Mouse (Mus musculus): ENCODE data around the gene Cdca7l. TPM values are rescaled to one million over a fixed set of nuclear protein-coding genes. Genes with fewer than 3 reads are reported as not detected.

Gene Cdca7l
- polyA plus RNA-seq, 1 experiment from 2014 or later, result 6.7 TPM

DNA sequence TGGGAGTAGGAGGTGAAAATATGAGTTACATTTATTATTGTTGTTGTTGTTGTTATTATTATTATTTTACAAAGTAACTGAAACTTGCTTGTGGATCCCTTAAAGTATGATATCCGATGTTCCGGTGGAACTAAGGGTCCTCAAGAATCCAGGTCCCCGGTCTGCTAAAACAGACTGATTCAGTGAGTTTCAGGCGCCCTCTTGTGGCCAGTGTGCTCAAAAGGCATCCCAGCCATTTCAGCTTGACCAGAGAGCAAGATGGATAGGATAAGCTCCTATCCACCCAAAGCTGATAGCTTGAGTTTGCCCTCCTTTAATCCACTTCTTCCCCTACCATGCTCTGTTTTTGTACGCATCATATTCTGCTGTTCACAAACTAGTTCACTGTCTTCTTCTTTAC lies 35.0 kb upstream of the Cdca7l start:
- H3K9me3 ChIP-seq (ENCODE audit: low read length), result no peaks in the 10 kb centered on the region
- ATAC-seq, result no peak
- under 1% methylated on average over 5 of the region's 5 CpGs for WGBS

DNA sequence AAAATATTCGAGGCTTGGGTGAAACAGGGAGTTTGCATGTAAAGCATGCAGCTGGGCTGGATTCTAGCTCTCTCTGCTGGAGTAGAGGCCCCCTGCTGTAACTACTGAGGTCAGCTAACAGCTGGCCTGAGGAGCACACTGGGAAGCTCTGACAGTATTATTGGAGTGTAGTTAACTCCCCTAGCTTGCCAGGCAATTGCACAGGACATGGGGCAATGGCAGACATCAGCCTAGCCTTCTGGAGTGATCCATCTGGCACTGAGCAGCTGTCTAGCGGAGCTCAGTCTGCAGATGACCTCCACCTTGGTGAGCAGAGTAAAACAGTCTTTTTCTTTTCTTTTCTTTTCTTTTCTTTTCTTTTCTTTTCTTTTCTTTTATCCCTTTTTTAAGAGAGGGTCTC lies 33.9 kb upstream of the Cdca7l start:
- Histone ChIP-seq H3K27ac (ENCODE audit: low read length) (no peak overlapping the region), H3K36me3 (ENCODE audit: insufficient read depth, low read length) (no peaks in the 10 kb centered on the region), H3K9ac (replicated peaks; ENCODE audit: low read depth) (no peak overlapping the region), H3K4me1 (ENCODE audit: insufficient read depth, low read depth, low read length) (no peaks in the 10 kb centered on the region), H3K27me3 (replicated peaks; ENCODE audit: insufficient read depth, low read length) (no peaks in the 10 kb centered on the region), H3K9me3 (ENCODE audit: low read length) (no peaks in the 10 kb centered on the region), H3K4me3 (ENCODE audit: low read depth, low read length) (no peak overlapping the region), H3K4me2 (replicated peaks; ENCODE audit: low read depth, low read length) (no peak overlapping the region)
- ATAC-seq (0 out of 2 replicates have a peak, but pooled peaks have one; percentile 25), DNase-seq (ENCODE audit: low spot score) (no peak)
- 44% methylated on average over 2 of the region's 2 CpGs for WGBS
- no peak for TF ChIP-seq EP300 (IDR thresholded peaks at IDR 0.05)
- TF ChIP-seq CTCF (IDR thresholded peaks at IDR 0.05), result no peak

More for the DNA sequence above, 35.0 kb upstream of the Cdca7l start:
- Histone ChIP-seq H3K27me3 (replicated peaks; ENCODE audit: insufficient read depth, low read length) (no peaks in the 10 kb centered on the region), H3K4me1 (ENCODE audit: insufficient read depth, low read depth, low read length) (no peaks in the 10 kb centered on the region), H3K27ac (ENCODE audit: low read length) (no peak overlapping the region), H3K4me2 (replicated peaks; ENCODE audit: low read depth, low read length) (no peak overlapping the region), H3K9ac (replicated peaks; ENCODE audit: low read depth) (no peak overlapping the region), H3K36me3 (ENCODE audit: insufficient read depth, low read length) (no peaks in the 10 kb centered on the region), H3K4me3 (ENCODE audit: low read depth, low read length) (no peak overlapping the region)
- peak; percentile 81 for DNase-seq (ENCODE audit: low spot score)
- TF ChIP-seq CTCF (IDR thresholded peaks at IDR 0.05), result peak; percentile 94
- no peak for TF ChIP-seq EP300 (IDR thresholded peaks at IDR 0.05)

DNA sequence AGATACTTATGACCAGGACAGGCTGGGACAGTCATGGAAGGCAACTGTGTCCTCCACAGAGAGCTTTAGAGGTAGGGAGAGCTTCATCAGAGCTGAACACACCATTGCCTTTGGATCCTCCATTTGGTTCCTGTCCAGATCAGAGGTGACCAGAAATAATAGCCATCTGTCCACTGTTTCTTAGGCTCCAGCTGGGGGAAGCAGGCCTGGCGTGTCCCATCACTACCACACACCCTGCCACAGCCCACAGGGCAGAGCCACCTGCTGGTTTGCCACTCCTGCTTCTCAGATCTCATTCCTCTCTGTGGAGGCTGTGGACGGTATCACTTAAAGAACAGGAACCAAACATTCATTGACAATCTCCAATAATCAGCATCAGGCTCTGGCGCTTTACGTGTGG lies 32.9 kb upstream of the Cdca7l start:
- Histone ChIP-seq H3K27ac (ENCODE audit: low read length) (no peak overlapping the region), H3K36me3 (ENCODE audit: insufficient read depth, low read length) (no peaks in the 10 kb centered on the region), H3K9ac (replicated peaks; ENCODE audit: low read depth) (no peak overlapping the region), H3K9me3 (ENCODE audit: low read length) (no peaks in the 10 kb centered on the region), H3K4me2 (replicated peaks; ENCODE audit: low read depth, low read length) (no peak overlapping the region), H3K27me3 (replicated peaks; ENCODE audit: insufficient read depth, low read length) (no peaks in the 10 kb centered on the region), H3K4me3 (ENCODE audit: low read depth, low read length) (no peak overlapping the region), H3K4me1 (ENCODE audit: insufficient read depth, low read depth, low read length) (no peaks in the 10 kb centered on the region)
- TF ChIP-seq EP300 (IDR thresholded peaks at IDR 0.05) (no peak), CTCF (IDR thresholded peaks at IDR 0.05) (no peak)
- DNase-seq (ENCODE audit: low spot score) (no peak), ATAC-seq (no peak)
- 94% methylated on average over 4 of the region's 4 CpGs for WGBS

DNA sequence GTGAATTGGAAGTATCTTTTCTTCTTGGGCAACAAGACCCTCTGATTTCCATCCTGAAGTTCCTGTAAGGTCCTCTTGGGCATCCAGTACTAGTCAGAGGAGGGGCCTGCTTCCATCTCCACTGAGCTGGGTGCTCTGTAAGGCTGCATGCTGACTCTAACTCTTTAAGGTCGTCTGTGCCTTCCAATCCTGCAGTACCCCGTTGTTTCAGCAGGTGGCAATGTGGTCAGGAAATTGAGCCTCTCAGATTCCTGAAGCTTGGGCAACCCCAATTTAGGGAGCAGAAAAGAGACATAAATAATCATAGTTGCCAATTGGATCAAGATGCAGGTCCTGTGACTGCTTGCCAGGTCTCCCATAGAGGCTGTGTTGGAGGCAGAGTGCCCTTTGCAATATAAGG lies 31.5 kb upstream of the Cdca7l start:
- DNase-seq (ENCODE audit: low spot score) (peak; percentile 54), ATAC-seq (peak; percentile 54)
- 2% methylated on average over 2 of the region's 2 CpGs for WGBS
- TF ChIP-seq EP300 (IDR thresholded peaks at IDR 0.05) (no peak), CTCF (IDR thresholded peaks at IDR 0.05) (peak; percentile 82)
- Histone ChIP-seq H3K36me3 (ENCODE audit: insufficient read depth, low read length) (no peaks in the 10 kb centered on the region), H3K4me2 (replicated peaks; ENCODE audit: low read depth, low read length) (no peak overlapping the region), H3K9me3 (ENCODE audit: low read length) (no peaks in the 10 kb centered on the region), H3K4me1 (ENCODE audit: insufficient read depth, low read depth, low read length) (no peaks in the 10 kb centered on the region), H3K9ac (replicated peaks; ENCODE audit: low read depth) (no peak overlapping the region), H3K27ac (ENCODE audit: low read length) (no peak overlapping the region), H3K4me3 (ENCODE audit: low read depth, low read length) (no peak overlapping the region), H3K27me3 (replicated peaks; ENCODE audit: insufficient read depth, low read length) (no peaks in the 10 kb centered on the region)

DNA sequence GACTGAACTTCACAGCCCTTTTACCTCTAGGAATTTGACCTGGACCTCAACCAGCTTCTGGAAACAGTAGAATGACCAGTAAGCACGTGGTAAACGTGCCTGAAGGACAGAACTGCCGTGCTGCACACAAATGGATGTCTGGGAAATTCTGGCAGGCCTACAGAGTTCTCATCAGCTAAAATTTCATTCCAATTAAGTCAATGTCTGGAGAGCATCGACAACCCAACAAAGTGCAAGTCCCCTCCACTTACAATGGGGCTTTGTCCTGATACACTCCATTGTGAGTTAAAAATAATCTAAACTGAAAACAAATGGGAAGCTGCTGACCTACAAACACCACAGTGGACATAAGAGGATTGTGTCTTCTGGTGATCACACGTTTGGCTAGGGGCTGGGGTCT lies 27.2 kb upstream of the Cdca7l start:
- Histone ChIP-seq H3K4me2 (replicated peaks; ENCODE audit: low read depth, low read length) (no peak overlapping the region), H3K27me3 (replicated peaks; ENCODE audit: insufficient read depth, low read length) (no peaks in the 10 kb centered on the region), H3K36me3 (ENCODE audit: insufficient read depth, low read length) (no peaks in the 10 kb centered on the region), H3K9ac (replicated peaks; ENCODE audit: low read depth) (no peak overlapping the region), H3K27ac (ENCODE audit: low read length) (no peak overlapping the region), H3K9me3 (ENCODE audit: low read length) (no peaks in the 10 kb centered on the region), H3K4me3 (ENCODE audit: low read depth, low read length) (no peak overlapping the region), H3K4me1 (ENCODE audit: insufficient read depth, low read depth, low read length) (no peaks in the 10 kb centered on the region)
- ATAC-seq (no peak), DNase-seq (ENCODE audit: low spot score) (no peak)
- WGBS, result 45% methylated on average over 5 of the region's 5 CpGs
- TF ChIP-seq EP300 (IDR thresholded peaks at IDR 0.05) (no peak), CTCF (IDR thresholded peaks at IDR 0.05) (no peak)

DNA sequence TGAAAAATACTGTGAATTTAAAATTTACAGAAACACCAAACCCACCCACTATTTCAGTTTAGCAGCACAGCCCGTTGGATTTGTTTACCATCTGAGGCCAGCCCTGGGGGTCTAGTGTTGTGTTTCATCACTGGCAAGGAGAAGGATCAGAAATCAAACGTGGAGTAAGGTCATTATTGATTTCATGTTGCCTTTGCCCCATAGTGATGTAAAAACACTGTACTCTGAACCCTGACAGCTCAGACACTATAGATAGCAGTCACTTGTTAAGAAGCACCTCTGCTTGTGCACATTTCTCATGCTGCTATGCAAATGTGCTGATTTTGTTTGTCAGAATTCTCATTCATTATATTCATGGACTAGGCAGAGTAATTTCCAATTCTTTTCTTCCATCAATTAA lies 22.7 kb upstream of the Cdca7l start:
- ATAC-seq (no peak), DNase-seq (ENCODE audit: low spot score) (no peak)
- WGBS, result 23% methylated on average over 2 of the region's 2 CpGs
- Histone ChIP-seq H3K9ac (replicated peaks; ENCODE audit: low read depth) (no peak overlapping the region), H3K4me3 (ENCODE audit: low read depth, low read length) (no peak overlapping the region), H3K36me3 (ENCODE audit: insufficient read depth, low read length) (no peaks in the 10 kb centered on the region), H3K9me3 (ENCODE audit: low read length) (no peaks in the 10 kb centered on the region), H3K4me1 (ENCODE audit: insufficient read depth, low read depth, low read length) (no peaks in the 10 kb centered on the region), H3K27ac (ENCODE audit: low read length) (no peak overlapping the region), H3K27me3 (replicated peaks; ENCODE audit: insufficient read depth, low read length) (no peaks in the 10 kb centered on the region), H3K4me2 (replicated peaks; ENCODE audit: low read depth, low read length) (no peak overlapping the region)
- TF ChIP-seq CTCF (IDR thresholded peaks at IDR 0.05) (no peak), EP300 (IDR thresholded peaks at IDR 0.05) (no peak)

DNA sequence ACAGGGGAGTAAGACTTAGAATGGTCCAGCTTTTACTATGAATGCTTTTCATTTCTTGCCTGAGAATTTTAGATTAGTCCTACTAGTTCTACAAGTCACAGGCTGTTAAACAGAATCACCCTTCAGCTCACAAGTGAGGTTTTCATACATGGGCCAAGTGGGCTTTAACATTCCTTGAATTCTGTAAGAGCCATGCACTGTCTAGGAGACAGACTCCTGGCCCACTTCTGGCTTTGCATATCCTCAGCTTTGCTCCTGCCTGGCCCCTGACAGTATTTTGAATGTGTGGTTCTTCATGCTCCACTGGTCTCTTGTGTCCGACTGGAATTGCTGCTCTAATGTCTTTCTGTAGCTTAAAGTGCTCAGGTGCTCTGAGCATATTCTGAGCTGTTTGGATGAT lies 20.7 kb upstream of the Cdca7l start:
- no peak for DNase-seq (ENCODE audit: low spot score)
- no peak overlapping the region for H3K9ac ChIP-seq (replicated peaks; ENCODE audit: low read depth)
- 44% methylated on average over 1 of the region's 1 CpGs for WGBS

More for the DNA sequence above, 20.7 kb upstream of the Cdca7l start:
- no peak overlapping the region for H3K4me3 ChIP-seq (ENCODE audit: low read depth, low read length)
- H3K36me3 ChIP-seq (ENCODE audit: insufficient read depth, low read length), result no peaks in the 10 kb centered on the region
- no peak for TF ChIP-seq EP300 (IDR thresholded peaks at IDR 0.05)
- TF ChIP-seq CTCF (IDR thresholded peaks at IDR 0.05), result no peak
- no peak overlapping the region for H3K4me2 ChIP-seq (replicated peaks; ENCODE audit: low read depth, low read length)
- H3K27me3 ChIP-seq (replicated peaks; ENCODE audit: insufficient read depth, low read length), result no peaks in the 10 kb centered on the region
- H3K4me1 ChIP-seq (ENCODE audit: insufficient read depth, low read depth, low read length), result no peaks in the 10 kb centered on the region
- ATAC-seq, result no peak
- no peak overlapping the region for H3K27ac ChIP-seq (ENCODE audit: low read length)
- H3K9me3 ChIP-seq (ENCODE audit: low read length), result no peaks in the 10 kb centered on the region
